Mouse (Mus musculus): ENCODE data around the gene Tmem8.

Gene Tmem8

GRCm38 (mm10) chr17:26149056-26149455 lies 36.0 kb downstream of the Tmem8 start:
- no peak for DNase-seq

- DNase-seq, result no peak
These were observed 39.0 kb downstream of the Tmem8 start for GRCm38 (mm10) chr17:26151886-26152630.

- DNase-seq, result no peak
These were observed 49.6 kb downstream of the Tmem8 start for GRCm38 (mm10) chr17:26162736-26163135.

GRCm38 (mm10) chr17:26168039-26168438 lies 54.9 kb downstream of the Tmem8 start:
- DNase-seq, result peak; percentile 27

All from thymus, postnatal 4 days (tissue).